Mouse (Mus musculus) liver, embryonic 15.5 days (tissue): ENCODE results near the gene Cxcl15. TPM values are rescaled to one million over a fixed set of nuclear protein-coding genes. Genes with fewer than 3 reads are reported as not detected.
"Not testable (repeated sequence)": the region's sequence is repeated elsewhere in the genome, so short reads cannot be mapped to it uniquely, and the experiment has no call there.

ENCODE experiments used
- ATAC-seq: fragments of 200-750 bp; cut with Nextera tagmentation; 2 replicates; pipeline ENCODE4 v1.8.0; 2017; ENCODE audit warnings: moderate number of reproducible peaks, mild to moderate bottlenecking, moderate library complexity; ENCODE audit not compliant: insufficient read depth
- H3K27ac ChIP-seq: fragments of 300-500 bp; sonication (generic); replicated peaks from 2 replicates; pipeline ENCODE4 v1.5.1; 2015; ENCODE audit warnings: mild to moderate bottlenecking, inconsistent platforms
- H3K27me3 ChIP-seq: fragments of 300-500 bp; sonication (generic); 2 replicates; pipeline ENCODE4 v1.6.1; 2015; ENCODE audit warnings: mild to moderate bottlenecking, inconsistent platforms
- H3K36me3 ChIP-seq: fragments of 300-500 bp; sonication (generic); replicated peaks from 2 replicates; pipeline ENCODE4 v1.6.1; 2015; ENCODE audit warnings: moderate library complexity, mild to moderate bottlenecking, inconsistent platforms
- H3K4me1 ChIP-seq: fragments of 300-500 bp; sonication (generic); replicated peaks from 2 replicates; pipeline ENCODE4 v1.6.1; 2015; ENCODE audit warnings: inconsistent platforms
- H3K4me2 ChIP-seq: fragments of 300-500 bp; sonication (generic); 2 replicates; pipeline ENCODE4 v1.6.1; 2015; ENCODE audit warnings: moderate library complexity, mild to moderate bottlenecking, inconsistent platforms
- H3K4me3 ChIP-seq: fragments of 300-500 bp; sonication (generic); replicated peaks from 2 replicates; pipeline ENCODE4 v1.5.1; 2015; ENCODE audit warnings: mild to moderate bottlenecking, inconsistent platforms
- H3K9ac ChIP-seq: fragments of 300-500 bp; sonication (generic); 2 replicates; pipeline ENCODE4 v1.6.1; 2015; ENCODE audit warnings: moderate library complexity, mild to moderate bottlenecking, inconsistent platforms
- H3K9me3 ChIP-seq: fragments of 300-500 bp; sonication (generic); replicated peaks from 2 replicates; pipeline ENCODE4 v1.6.1; 2016; ENCODE audit warnings: inconsistent platforms
- WGBS: fragments of 180-500 bp; shearing (Covaris S2); methylation state at CpG from one replicate; pipeline ENCODE4 v1.1.7; 2015; ENCODE audit warnings: mixed read lengths; ENCODE audit not compliant: insufficient replicate concordance; 5-methylcytosine and 5-hydroxymethylcytosine counted together
- polyA plus RNA-seq: library from polyadenylated mRNA; unstranded; fragments of >200 nt; fragmentation: Nextera tagmentation; extraction: Ambion mirVana; gene quantifications from 2 replicates; pipeline ENCODE4 v1.2.1, GENCODE M21; 2015

Gene Cxcl15
- polyA plus RNA-seq, 1 experiment from 2014 or later, result not detected

- not testable (repeated sequence) for H3K36me3 ChIP-seq, H3K9me3 ChIP-seq, H3K9ac ChIP-seq, H3K4me1 ChIP-seq, H3K27me3 ChIP-seq, H3K4me3 ChIP-seq, ATAC-seq, H3K27ac ChIP-seq, H3K4me2 ChIP-seq
- WGBS, result 53% methylated on average over 2 of the region's 2 CpGs
Observed at GRCm38 (mm10) chr5:90795392-90795791, 1.1 kb downstream of the Cxcl15 start.

DNA sequence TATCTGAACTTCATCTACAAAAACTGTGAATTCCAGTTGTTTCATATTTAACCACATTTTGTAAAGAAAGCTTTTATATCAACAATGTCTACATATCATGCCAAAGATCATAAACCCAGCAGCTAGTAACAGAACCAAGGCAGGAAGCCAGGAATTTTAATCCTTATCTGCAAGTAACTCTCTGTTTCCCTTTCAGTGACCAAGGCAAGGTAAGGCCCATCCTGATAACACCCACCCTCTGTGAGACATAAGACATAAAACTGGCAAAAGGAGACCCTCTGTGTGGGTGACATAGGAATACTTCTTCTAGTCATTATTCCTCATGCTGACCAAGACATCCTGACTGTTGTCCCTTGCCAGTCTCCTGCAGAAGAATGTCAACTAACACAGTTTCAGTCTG is 10.2 kb downstream of the Cxcl15 start:
- H3K36me3 ChIP-seq, result no peaks in the 10 kb centered on the region
- no peaks in the 10 kb centered on the region for H3K4me1 ChIP-seq
- no peak overlapping the region for H3K9ac ChIP-seq
- H3K27ac ChIP-seq, result no peak overlapping the region
- ATAC-seq, result no peak
- H3K9me3 ChIP-seq, result no peaks in the 10 kb centered on the region
- H3K4me3 ChIP-seq, result no peak overlapping the region
- no peak overlapping the region for H3K4me2 ChIP-seq
- no peaks in the 10 kb centered on the region for H3K27me3 ChIP-seq

GRCm38 (mm10) chr5:90806050-90806449 is 11.7 kb downstream of the Cxcl15 start:
- H3K27me3 ChIP-seq, result no peaks in the 10 kb centered on the region
- H3K4me1 ChIP-seq, result no peaks in the 10 kb centered on the region
- no peak overlapping the region for H3K4me3 ChIP-seq
- no peak overlapping the region for H3K4me2 ChIP-seq
- H3K9me3 ChIP-seq, result no peaks in the 10 kb centered on the region
- no peak overlapping the region for H3K9ac ChIP-seq
- H3K27ac ChIP-seq, result no peak overlapping the region
- ATAC-seq, result no peak
- H3K36me3 ChIP-seq, result no peaks in the 10 kb centered on the region

DNA sequence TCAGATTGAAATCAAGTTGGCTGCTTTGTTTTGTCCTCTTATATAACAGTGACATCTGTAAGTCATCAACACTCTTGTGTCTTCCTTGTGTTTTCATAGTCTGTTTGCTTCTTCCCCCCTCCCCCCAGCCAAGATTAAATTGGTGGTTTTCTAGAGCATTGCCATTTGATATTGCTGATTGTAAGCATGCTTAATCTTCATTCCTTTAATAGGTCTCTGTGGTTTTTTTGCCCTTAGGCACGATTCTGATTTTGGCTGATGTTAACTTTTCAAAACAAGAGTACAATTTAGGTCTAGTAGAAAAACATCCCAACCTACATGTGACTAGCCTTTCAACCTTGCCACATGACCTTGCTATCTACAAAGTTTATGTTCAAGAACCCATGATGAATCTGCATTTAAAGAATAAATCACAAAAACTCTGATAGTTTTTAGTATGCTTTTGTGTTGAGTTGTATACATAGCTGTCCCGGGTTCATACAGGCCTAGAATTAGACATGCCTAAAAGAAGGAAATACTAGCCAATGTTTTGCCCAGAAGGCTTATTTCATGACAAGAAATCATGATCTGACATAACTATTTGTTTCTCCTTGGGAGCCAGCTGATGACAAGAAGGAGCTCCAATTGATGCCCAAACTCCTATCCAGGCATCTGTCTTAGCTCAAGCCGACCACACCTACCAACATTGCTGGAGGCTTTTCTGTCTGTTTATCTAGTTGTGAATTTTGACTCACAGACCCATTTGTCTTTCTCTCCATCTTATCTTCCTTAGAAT is 13.0 kb downstream of the Cxcl15 start:
- no peak overlapping the region for H3K27ac ChIP-seq
- whole genome bisulfite sequencing, result 56% methylated on average over 3 of the region's 3 CpGs
- no peak for ATAC-seq
- no peaks in the 10 kb centered on the region for H3K36me3 ChIP-seq
- H3K9me3 ChIP-seq, result no peaks in the 10 kb centered on the region
- no peak overlapping the region for H3K4me2 ChIP-seq
- H3K9ac ChIP-seq, result no peak overlapping the region
- H3K4me1 ChIP-seq, result no peaks in the 10 kb centered on the region
- H3K4me3 ChIP-seq, result no peak overlapping the region
- H3K27me3 ChIP-seq, result no peaks in the 10 kb centered on the region

DNA sequence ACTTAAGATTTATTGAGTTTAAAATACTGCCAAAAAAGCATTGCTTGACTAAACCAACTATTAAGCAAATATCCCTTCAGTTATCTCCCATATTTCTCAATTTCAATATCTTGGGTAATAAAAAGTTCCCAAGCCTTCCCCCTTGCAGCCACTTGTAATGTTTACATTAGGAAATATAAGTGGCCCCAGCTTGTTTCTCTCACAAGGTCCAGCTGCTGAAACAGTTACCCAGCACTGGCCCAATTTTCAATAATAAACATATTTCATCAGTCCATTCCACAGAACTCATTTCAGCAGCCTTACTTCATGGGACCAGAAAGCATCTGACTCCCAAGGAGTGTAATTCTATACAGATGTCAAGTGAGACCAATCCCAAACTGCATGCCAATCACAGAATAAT is 25.4 kb downstream of the Cxcl15 start:
- Histone ChIP-seq H3K9ac (no peak overlapping the region), H3K4me1 (no peaks in the 10 kb centered on the region), H3K4me3 (no peak overlapping the region), H3K4me2 (no peak overlapping the region), H3K27me3 (no peaks in the 10 kb centered on the region), H3K9me3 (no peaks in the 10 kb centered on the region), H3K27ac (no peak overlapping the region), H3K36me3 (no peaks in the 10 kb centered on the region)
- ATAC-seq, result no peak

DNA sequence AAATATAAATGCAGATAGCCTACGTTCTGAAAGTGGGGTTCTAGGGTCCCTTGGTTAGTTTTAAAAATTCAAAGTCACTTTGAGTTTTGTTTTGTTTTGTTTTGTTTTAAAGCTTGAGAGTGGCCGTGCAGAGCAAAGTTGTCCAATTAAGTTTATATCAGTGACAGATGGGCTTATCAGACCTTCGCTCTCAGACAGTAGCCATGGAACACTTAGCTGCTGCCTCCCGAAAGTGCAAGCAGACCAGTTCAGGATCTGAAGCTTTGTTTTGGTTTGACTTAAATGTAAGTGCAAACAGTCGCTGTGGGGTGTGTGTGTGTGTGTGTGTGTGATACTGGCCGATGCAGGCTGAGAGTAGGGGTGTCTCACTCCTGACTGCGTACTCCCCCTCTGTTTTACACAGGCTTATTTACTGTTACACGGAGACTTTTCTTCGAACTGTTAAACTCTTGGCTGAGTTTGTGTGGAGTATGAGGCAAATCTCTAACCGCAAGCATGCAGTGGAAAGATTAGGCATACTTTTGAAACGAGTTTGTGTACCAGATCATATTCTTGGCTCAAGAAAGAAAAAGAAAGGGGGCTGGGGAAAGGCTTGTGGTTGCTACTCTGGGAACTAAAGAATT is 37.9 kb downstream of the Cxcl15 start:
- H3K4me2 ChIP-seq, result no peak overlapping the region
- no peaks in the 10 kb centered on the region for H3K36me3 ChIP-seq
- H3K9me3 ChIP-seq, result no peaks in the 10 kb centered on the region
- no peaks in the 10 kb centered on the region for H3K4me1 ChIP-seq
- no peak overlapping the region for H3K4me3 ChIP-seq
- 60% methylated on average over 11 of the region's 11 CpGs for WGBS
- ATAC-seq, result no peak
- H3K27me3 ChIP-seq, result no peaks in the 10 kb centered on the region
- H3K27ac ChIP-seq, result no peak overlapping the region
- H3K9ac ChIP-seq, result no peak overlapping the region

DNA sequence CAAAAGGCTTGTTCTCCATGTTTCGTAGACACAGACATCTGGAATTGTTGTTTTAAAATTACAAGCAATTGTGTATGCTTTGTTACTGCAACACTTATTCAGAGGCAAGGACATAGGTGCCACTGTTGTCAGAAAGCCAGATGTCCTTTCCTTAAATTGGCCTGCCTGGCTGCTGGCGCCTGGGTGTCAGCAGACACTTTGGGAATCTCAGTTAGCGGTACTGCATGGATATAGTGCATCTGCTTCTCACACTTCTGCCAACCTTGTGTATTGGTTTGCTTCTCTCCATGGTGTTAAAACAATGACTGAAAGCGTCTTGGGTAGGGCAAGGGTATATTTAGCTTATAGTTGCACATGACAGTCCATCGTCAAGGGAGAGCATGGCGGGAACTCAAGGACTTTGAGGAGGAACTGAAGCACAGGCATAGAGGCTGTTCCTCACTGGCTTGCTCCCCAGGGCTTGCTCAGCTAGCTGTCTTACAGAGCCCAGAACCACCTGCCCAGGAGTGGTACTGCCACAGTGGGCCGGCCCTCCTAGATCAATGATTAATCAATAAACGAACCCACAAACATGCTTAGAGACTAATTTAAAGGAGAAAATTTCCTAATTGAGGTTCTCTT is 38.5 kb downstream of the Cxcl15 start:
- 71% methylated on average over 8 of the region's 8 CpGs for WGBS
- Histone ChIP-seq H3K9ac (no peak overlapping the region), H3K36me3 (no peaks in the 10 kb centered on the region), H3K4me2 (no peak overlapping the region), H3K4me3 (no peak overlapping the region), H3K9me3 (no peaks in the 10 kb centered on the region), H3K4me1 (no peaks in the 10 kb centered on the region), H3K27me3 (no peaks in the 10 kb centered on the region), H3K27ac (no peak overlapping the region)
- no peak for ATAC-seq

DNA sequence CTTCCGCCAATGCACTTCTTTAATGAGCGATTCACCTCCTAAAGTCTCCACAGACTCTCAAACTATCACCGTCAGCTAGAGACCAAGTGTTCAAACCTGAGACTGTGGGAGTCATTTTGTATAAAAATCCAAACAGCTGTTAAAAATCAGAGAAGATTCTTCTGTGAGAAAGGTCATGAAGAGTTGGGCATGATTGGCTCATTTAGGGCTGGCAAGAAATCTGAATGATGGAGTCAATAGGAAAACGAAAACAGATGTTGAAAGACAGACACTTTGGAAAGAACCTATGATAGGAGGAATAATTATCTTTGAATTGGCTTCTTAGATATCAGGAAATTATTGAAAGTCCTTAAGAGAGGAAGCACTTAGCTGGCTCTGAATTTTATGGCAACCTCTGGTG is 40.1 kb downstream of the Cxcl15 start:
- Histone ChIP-seq H3K9me3 (no peaks in the 10 kb centered on the region), H3K4me1 (no peaks in the 10 kb centered on the region), H3K36me3 (no peaks in the 10 kb centered on the region), H3K27ac (no peak overlapping the region), H3K4me3 (no peak overlapping the region), H3K4me2 (no peak overlapping the region), H3K9ac (no peak overlapping the region), H3K27me3 (no peaks in the 10 kb centered on the region)
- ATAC-seq, result no peak
- 68% methylated on average over 4 of the region's 4 CpGs for WGBS

DNA sequence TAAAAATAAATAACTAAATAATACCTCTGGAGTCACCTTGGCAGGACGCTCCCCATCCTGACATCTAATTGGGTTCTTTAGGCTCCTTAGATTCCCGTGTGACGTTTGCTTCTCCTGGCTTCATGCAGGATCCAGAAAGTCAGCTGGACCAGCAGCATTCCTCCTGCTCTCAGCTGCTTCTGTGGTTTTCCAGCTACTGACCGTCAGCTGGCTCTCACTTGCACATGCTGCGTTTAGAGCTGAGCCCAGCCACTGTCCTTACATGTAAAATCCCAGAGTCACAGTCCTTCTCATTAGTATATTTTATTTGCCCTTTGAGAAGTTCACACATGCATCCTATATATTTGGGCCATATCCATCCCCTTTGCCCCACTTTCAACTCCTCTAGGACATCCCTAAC is 44.2 kb downstream of the Cxcl15 start:
- Histone ChIP-seq H3K36me3 (no peaks in the 10 kb centered on the region), H3K27me3 (no peaks in the 10 kb centered on the region), H3K9ac (no peak overlapping the region), H3K4me2 (no peak overlapping the region), H3K27ac (no peak overlapping the region), H3K9me3 (no peaks in the 10 kb centered on the region), H3K4me3 (no peak overlapping the region), H3K4me1 (no peaks in the 10 kb centered on the region)
- ATAC-seq, result no peak
- 66% methylated on average over 5 of the region's 5 CpGs for WGBS

- no peak for ATAC-seq
Observed at GRCm38 (mm10) chr5:90840902-90841869, 46.9 kb downstream of the Cxcl15 start.

DNA sequence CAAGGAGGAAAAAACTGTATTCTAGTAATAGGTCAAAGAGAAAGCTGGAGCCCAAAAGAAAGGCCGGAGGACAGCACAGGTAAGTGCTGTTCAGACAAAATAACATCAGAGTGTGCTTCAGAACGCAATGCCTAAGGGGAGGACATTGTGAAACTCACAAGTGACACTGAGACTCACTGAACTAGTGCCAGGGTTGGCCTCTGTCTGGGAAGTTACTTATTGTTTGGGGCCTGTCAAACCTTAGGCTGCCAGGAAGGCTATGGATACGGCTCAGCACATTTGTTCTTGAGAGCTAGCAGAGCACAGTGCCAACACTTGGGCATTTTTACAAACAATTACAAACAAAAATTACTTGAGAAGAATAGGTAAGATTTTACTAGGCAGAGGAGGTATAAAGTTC is 49.6 kb downstream of the Cxcl15 start:
- Histone ChIP-seq H3K4me3 (no peak overlapping the region), H3K27me3 (no peaks in the 10 kb centered on the region), H3K4me2 (no peak overlapping the region), H3K27ac (no peak overlapping the region), H3K9ac (no peak overlapping the region), H3K4me1 (no peaks in the 10 kb centered on the region), H3K36me3 (no peaks in the 10 kb centered on the region), H3K9me3 (no peaks in the 10 kb centered on the region)
- ATAC-seq, result no peak
- 67% methylated on average over 3 of the region's 3 CpGs for WGBS

More at GRCm38 (mm10) chr5:90840902-90841869, 46.9 kb downstream of the Cxcl15 start:
- Histone ChIP-seq H3K4me3 (no peak overlapping the region), H3K27ac (no peak overlapping the region), H3K9me3 (no peaks in the 10 kb centered on the region), H3K9ac (no peak overlapping the region), H3K4me2 (no peak overlapping the region), H3K36me3 (no peaks in the 10 kb centered on the region), H3K4me1 (no peaks in the 10 kb centered on the region), H3K27me3 (no peaks in the 10 kb centered on the region)
- 48% methylated on average over 7 of the region's 7 CpGs for WGBS
